Mouse (Mus musculus): ENCODE data around the gene Kctd6. TPM values are rescaled to one million over a fixed set of nuclear protein-coding genes. Genes with fewer than 3 reads are reported as not detected.

Kctd6 gene
- polyA plus RNA-seq, 1 experiment from 2014 or later, result 10.0 TPM

DNA sequence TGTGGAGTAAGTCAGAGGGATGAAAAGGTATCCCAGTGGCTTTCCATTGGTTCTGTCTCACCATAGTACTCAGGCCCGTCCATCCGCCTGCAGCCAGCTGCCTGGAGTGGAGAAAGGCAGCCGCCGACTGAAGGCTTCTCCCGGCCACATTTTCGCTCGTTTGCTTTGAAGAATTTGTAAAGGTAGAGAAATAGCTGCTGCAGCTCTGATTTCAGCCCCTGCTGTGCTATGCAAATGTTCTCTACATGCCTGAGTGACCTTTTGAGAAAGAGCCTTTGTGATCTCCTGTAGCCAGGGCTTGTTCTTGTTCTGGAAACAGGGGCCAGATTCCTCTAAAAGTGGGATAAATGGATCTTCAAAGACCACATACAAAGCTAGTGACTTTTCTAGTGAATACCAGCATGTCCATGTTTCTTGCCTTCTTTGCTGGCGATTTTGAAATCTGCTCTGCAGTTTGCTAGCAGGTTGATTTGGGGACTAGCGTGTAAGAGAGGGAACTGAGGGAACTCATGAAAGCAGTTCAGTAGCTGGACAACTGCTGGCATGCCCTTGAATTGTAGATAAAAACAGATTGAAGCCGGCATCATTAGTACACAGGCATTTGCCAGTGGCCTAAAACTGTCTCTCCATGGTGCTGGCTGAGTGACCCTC, 4.9 kb downstream of the Kctd6 start:
- H3K9ac ChIP-seq (replicated peaks), result no peak overlapping the region
- H3K27me3 ChIP-seq (ENCODE audit: insufficient read depth, low read length), result no peaks in the 10 kb centered on the region
- no peak for TF ChIP-seq CTCF (IDR thresholded peaks at IDR 0.05; ENCODE audit: low read depth)
- TF ChIP-seq EP300 (IDR thresholded peaks at IDR 0.05; ENCODE audit: low read depth), result no peak
- peaks cover 29% of the 10 kb centered on the region; the same call in 1 of the 2 replicates for H3K4me1 ChIP-seq (ENCODE audit: insufficient read depth)
- ATAC-seq, result no peak
- WGBS (ENCODE audit: insufficient replicate concordance), result 68% methylated on average over 10 of the region's 10 CpGs
- H3K4me3 ChIP-seq (ENCODE audit: low read depth, low read length), result no peak overlapping the region
- H3K4me2 ChIP-seq (ENCODE audit: low read depth, low read length), result no peak overlapping the region
- no peak for DNase-seq
- H3K9me3 ChIP-seq (ENCODE audit: low read length), result no peaks in the 10 kb centered on the region
- 0 out of 2 replicates have a peak, but pooled peaks cover 5% of the 10 kb centered on the region for H3K36me3 ChIP-seq (replicated peaks; ENCODE audit: insufficient read depth, low read length)
- no peak overlapping the region for H3K27ac ChIP-seq (ENCODE audit: low read depth)

DNA sequence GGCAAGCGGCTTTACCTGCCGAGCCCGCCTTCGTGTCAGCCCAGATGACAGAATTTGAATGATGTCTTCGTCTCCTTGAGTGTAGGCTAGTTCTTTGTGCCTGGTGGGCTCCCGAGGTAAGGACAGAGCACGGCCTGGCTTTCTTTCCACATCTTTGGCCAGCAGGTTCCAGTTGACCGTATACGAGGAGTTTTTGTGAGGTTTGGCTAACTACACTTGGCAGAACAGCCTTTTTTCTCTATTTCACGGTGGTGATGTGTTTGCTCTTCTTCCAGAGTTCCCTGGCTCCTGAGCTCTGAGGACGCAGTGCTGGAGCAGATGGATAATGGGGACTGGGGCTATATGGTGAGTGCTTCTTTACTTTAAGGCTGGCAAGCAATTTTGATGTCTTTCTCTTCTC, 5.9 kb downstream of the Kctd6 start:
- DNase-seq, result no peak
- no peak for TF ChIP-seq CTCF (IDR thresholded peaks at IDR 0.05; ENCODE audit: low read depth)
- TF ChIP-seq EP300 (IDR thresholded peaks at IDR 0.05; ENCODE audit: low read depth), result no peak
- peaks cover 28% of the 10 kb centered on the region for H3K4me1 ChIP-seq (ENCODE audit: insufficient read depth)
- no peak overlapping the region for H3K4me2 ChIP-seq (ENCODE audit: low read depth, low read length)
- no peaks in the 10 kb centered on the region for H3K27me3 ChIP-seq (ENCODE audit: insufficient read depth, low read length)
- no peak for ATAC-seq
- H3K4me3 ChIP-seq (ENCODE audit: low read depth, low read length), result no peak overlapping the region
- WGBS (ENCODE audit: insufficient replicate concordance), result 83% methylated on average over 11 of the region's 11 CpGs
- H3K9me3 ChIP-seq (ENCODE audit: low read length), result no peaks in the 10 kb centered on the region
- H3K9ac ChIP-seq (replicated peaks), result no peak overlapping the region
- peaks cover 10% of the 10 kb centered on the region; the same call in 1 of the 2 replicates for H3K36me3 ChIP-seq (replicated peaks; ENCODE audit: insufficient read depth, low read length)
- no peak overlapping the region for H3K27ac ChIP-seq (ENCODE audit: low read depth)

DNA sequence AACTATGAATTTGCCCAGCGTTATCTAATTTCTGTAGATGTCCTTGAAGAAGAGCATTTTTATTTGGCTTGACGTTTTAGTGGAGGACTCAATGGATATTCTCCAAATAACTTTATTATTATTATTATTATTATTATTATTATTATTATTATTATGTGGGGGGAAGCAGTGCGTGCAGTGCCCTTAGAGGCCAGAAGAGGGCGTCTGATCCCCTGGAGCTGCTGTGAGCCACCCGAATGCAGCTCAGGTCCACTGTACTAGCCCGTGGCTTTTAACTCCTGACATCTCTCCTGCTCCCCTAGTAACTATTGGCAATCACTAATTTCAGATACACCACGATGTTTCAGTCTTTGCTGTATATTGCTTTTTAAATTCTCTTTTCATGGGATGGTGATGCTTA, 6.4 kb downstream of the Kctd6 start:
- Histone ChIP-seq H3K4me3 (ENCODE audit: low read depth, low read length) (no peak overlapping the region), H3K4me2 (ENCODE audit: low read depth, low read length) (no peak overlapping the region), H3K9ac (replicated peaks) (no peak overlapping the region), H3K9me3 (ENCODE audit: low read length) (no peaks in the 10 kb centered on the region), H3K27me3 (ENCODE audit: insufficient read depth, low read length) (no peaks in the 10 kb centered on the region), H3K4me1 (ENCODE audit: insufficient read depth) (peaks cover 25% of the 10 kb centered on the region), H3K36me3 (replicated peaks; ENCODE audit: insufficient read depth, low read length) (peaks cover 11% of the 10 kb centered on the region; the same call in 1 of the 2 replicates), H3K27ac (ENCODE audit: low read depth) (no peak overlapping the region)
- TF ChIP-seq CTCF (IDR thresholded peaks at IDR 0.05; ENCODE audit: low read depth) (peak; percentile 70), EP300 (IDR thresholded peaks at IDR 0.05; ENCODE audit: low read depth) (no peak)
- DNase-seq (peak; percentile 44), ATAC-seq (peak; percentile 58)
- 51% methylated on average over 7 of the region's 7 CpGs for WGBS (ENCODE audit: insufficient replicate concordance)

DNA sequence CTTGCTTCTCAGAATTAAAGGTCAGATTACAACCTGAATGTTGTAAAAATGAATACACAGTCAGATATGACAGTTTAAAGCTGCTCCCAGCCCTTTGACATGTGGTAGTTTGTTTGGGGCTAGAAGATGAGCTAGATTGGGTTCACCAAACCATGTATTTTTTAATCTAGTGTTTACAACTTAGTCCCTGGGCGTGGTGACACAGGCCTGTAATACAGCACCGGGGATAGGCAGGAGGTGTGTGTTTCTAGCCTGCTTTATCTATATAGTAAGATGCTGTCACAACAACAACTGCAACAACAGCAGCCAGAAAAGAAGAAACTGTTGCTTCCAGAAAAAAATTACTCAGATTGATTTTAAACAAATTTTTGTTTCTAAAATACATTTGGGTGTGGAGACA, 7.0 kb downstream of the Kctd6 start:
- Histone ChIP-seq H3K9ac (replicated peaks) (no peak overlapping the region), H3K27me3 (ENCODE audit: insufficient read depth, low read length) (no peaks in the 10 kb centered on the region), H3K4me2 (ENCODE audit: low read depth, low read length) (no peak overlapping the region), H3K27ac (ENCODE audit: low read depth) (no peak overlapping the region), H3K4me1 (ENCODE audit: insufficient read depth) (peaks cover 21% of the 10 kb centered on the region), H3K36me3 (replicated peaks; ENCODE audit: insufficient read depth, low read length) (peaks cover 12% of the 10 kb centered on the region; the same call in 1 of the 2 replicates), H3K9me3 (ENCODE audit: low read length) (no peaks in the 10 kb centered on the region), H3K4me3 (ENCODE audit: low read depth, low read length) (no peak overlapping the region)
- no peak for TF ChIP-seq CTCF (IDR thresholded peaks at IDR 0.05; ENCODE audit: low read depth)
- no peak for TF ChIP-seq EP300 (IDR thresholded peaks at IDR 0.05; ENCODE audit: low read depth)
- WGBS (ENCODE audit: insufficient replicate concordance), result 64% methylated on average over 2 of the region's 2 CpGs
- DNase-seq (peak; percentile 10), ATAC-seq (peak; percentile 56)

DNA sequence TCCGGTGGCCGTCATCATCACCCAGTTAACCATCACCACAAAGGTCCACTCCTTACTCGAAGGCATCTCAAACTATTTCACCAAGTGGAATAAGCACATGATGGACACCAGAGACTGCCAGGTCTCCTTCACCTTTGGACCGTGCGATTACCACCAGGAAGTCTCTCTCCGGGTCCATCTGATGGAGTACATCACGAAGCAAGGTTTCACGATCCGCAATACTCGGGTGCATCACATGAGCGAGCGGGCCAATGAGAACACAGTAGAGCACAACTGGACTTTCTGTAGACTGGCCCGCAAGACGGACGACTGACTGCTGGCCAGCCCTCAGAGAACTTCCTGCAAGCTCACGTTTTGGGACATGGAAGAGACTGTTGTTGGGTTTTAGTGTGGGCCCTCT, 8.6 kb downstream of the Kctd6 start:
- H3K4me3 ChIP-seq (ENCODE audit: low read depth, low read length), result no peak overlapping the region
- TF ChIP-seq CTCF (IDR thresholded peaks at IDR 0.05; ENCODE audit: low read depth), result no peak
- no peak for TF ChIP-seq EP300 (IDR thresholded peaks at IDR 0.05; ENCODE audit: low read depth)
- DNase-seq (peak; percentile 10), ATAC-seq (no peak)
- H3K4me2 ChIP-seq (ENCODE audit: low read depth, low read length), result no peak overlapping the region
- no peak overlapping the region for H3K27ac ChIP-seq (ENCODE audit: low read depth)
- H3K9ac ChIP-seq (replicated peaks), result no peak overlapping the region
- H3K27me3 ChIP-seq (ENCODE audit: insufficient read depth, low read length), result no peaks in the 10 kb centered on the region
- 92% methylated on average over 16 of the region's 16 CpGs for WGBS (ENCODE audit: insufficient replicate concordance)
- peaks cover 12% of the 10 kb centered on the region; the same call in 1 of the 2 replicates for H3K36me3 ChIP-seq (replicated peaks; ENCODE audit: insufficient read depth, low read length)
- no peaks in the 10 kb centered on the region for H3K9me3 ChIP-seq (ENCODE audit: low read length)
- H3K4me1 ChIP-seq (ENCODE audit: insufficient read depth), result peaks cover 10% of the 10 kb centered on the region

DNA sequence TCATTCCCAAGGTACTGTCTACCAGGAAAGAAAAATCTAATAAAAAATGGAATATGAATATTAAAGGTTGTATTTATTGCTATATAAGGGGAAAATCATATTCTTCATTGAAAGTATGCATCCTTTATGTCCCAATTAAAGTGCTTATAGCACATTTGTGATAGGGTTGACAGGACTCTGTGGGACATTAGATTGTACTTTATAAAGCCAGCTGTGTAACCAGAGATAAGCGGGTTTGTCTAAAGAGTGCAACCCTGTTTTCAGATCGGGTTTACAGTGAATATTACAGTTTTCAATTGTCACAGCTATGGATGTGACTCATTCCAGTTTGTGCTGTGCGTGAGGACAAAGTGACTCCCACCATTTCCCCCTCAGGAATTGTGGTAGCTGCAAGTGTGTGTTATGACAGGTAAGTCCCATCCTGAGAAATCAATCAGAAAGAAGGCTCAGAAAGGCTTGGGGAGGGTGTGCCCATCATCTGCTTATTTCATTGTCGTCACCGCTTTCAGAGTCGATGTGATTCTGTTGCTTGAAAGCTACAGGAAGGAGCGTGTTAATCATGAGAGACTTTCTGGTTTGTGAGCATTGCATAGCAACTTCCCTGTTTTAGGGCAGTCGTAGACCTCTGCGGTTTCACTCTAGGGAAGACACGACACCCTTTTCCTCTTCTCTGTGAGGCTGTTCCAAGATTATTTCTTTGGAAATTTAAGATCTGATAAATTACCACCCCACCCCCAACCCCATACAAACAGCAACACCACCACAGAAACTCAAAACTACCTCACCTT, 9.8 kb downstream of the Kctd6 start:
- 45% methylated on average over 10 of the region's 10 CpGs for WGBS (ENCODE audit: insufficient replicate concordance)
- peaks cover 15% of the 10 kb centered on the region; the same call in 1 of the 2 replicates for H3K36me3 ChIP-seq (replicated peaks; ENCODE audit: insufficient read depth, low read length)
- H3K4me2 ChIP-seq (ENCODE audit: low read depth, low read length), result peak overlapping the region; percentile 14; the same call in 1 of the 2 replicates
- TF ChIP-seq EP300 (IDR thresholded peaks at IDR 0.05; ENCODE audit: low read depth), result peak; percentile 85
- no peak for TF ChIP-seq CTCF (IDR thresholded peaks at IDR 0.05; ENCODE audit: low read depth)
- H3K4me1 ChIP-seq (ENCODE audit: insufficient read depth), result peaks cover 5% of the 10 kb centered on the region
- H3K27me3 ChIP-seq (ENCODE audit: insufficient read depth, low read length), result no peaks in the 10 kb centered on the region
- peak; percentile 59 for ATAC-seq
- no peak overlapping the region for H3K27ac ChIP-seq (ENCODE audit: low read depth)
- no peak overlapping the region for H3K9ac ChIP-seq (replicated peaks)
- H3K9me3 ChIP-seq (ENCODE audit: low read length), result no peaks in the 10 kb centered on the region
- peak; percentile 12 for DNase-seq
- H3K4me3 ChIP-seq (ENCODE audit: low read depth, low read length), result no peak overlapping the region
